ENCODE assay signal across 11 mouse cellular contexts in the genomic region with DNA sequence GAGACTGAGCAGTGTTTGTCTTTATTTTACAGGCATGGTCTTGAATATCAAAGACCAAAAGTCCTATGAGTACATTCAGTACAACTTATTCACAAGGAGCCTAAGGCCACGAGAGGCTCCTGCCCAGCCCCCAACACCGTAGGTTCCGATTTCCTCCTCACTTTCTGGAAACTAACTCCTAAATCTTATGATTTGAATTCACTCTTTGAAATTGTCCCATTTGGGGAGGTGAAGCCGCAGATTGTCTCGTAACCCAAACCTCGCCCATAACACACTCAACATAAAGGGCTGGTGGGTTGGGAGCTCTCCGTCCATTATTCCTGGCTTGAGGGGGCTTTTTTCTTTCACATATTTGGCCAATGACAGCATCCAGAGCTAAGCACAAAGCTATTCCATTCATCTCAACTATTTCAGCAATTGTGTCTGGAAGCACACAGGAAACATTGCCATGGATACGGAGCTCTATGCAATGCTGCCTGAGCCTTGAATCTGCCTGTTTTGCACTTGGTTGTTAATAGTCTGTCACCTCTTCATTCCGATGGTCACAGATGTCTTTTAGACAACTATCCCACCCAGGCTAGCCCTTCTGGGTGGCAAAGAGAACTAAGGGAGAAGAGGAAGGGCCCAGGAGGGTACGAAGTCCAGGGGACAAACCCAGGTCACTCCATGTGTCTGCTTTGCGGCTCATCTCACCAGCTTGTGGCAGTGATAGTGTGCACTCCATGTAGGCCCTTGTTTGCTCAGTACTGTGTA.
DNase-seq lines count a peak whose midpoint lies in the region; ATAC-seq lines count a peak whose summit lies in the region.
"Had no signal": no experiment of that assay in that cellular context is flagged by ENCODE, and none has a peak within 500 bp of the region (broad histone marks: within the 10 kb centered on the region; RNA-seq: fewer than 3 reads in every experiment).

No protein-coding gene starts in this region.

- H3K36me3 ChIP-seq in kidney, embryonic 15.5 days, result no peaks in the 10 kb centered on the region
- no peaks in the 10 kb centered on the region for H3K36me3 ChIP-seq in hindbrain, embryonic 12.5 days
- H3K36me3 ChIP-seq in midbrain, embryonic 16.5 days (ENCODE audit: control insufficient read depth, insufficient read depth, low read length), result no peaks in the 10 kb centered on the region
- H3K36me3 ChIP-seq: liver, embryonic 15.5 days had no signal

- H3K4me1 ChIP-seq in kidney, embryonic 15.5 days, result peaks cover 55% of the 10 kb centered on the region
- peaks cover 60% of the 10 kb centered on the region for H3K4me1 ChIP-seq in hindbrain, embryonic 12.5 days
- H3K4me1 ChIP-seq in midbrain, embryonic 16.5 days (ENCODE audit: control insufficient read depth, insufficient read depth, low read length), result peaks cover 37% of the 10 kb centered on the region

- no peak for DNase-seq in kidney, adult 18-20 months
- peak; percentile 91 for DNase-seq in embryo, embryonic 10 days (ENCODE audit: low spot score)
- no peak for DNase-seq in layer of hippocampus, adult 8-10 months (ENCODE audit: low spot score in 2 of 2)
- no peak for DNase-seq in thymus, postnatal 0 days (ENCODE audit: low spot score)
- DNase-seq: cerebellum, adult 11-12 months; right cerebral cortex, postnatal 25 days had no signal

- H3K9ac ChIP-seq in kidney, embryonic 15.5 days, result no peak overlapping the region
- no peak overlapping the region for H3K9ac ChIP-seq in hindbrain, embryonic 12.5 days
- H3K9ac ChIP-seq in midbrain, embryonic 16.5 days (ENCODE audit: low read depth, low read length), result no peak overlapping the region
- H3K9ac ChIP-seq: liver, embryonic 15.5 days had no signal

- H3K27me3 ChIP-seq in kidney, embryonic 15.5 days, result peaks cover 28% of the 10 kb centered on the region
- peaks cover 10% of the 10 kb centered on the region; the same call in 1 of the 2 replicates for H3K27me3 ChIP-seq in hindbrain, embryonic 12.5 days
- H3K27me3 ChIP-seq in midbrain, embryonic 16.5 days (ENCODE audit: control insufficient read depth, insufficient read depth, low read depth, low read length), result no peaks in the 10 kb centered on the region

- 54% methylated on average over 11 of the region's 11 CpGs for WGBS in kidney, embryonic 15.5 days
- 19% methylated on average over 11 of the region's 11 CpGs for WGBS in hindbrain, embryonic 12.5 days
- WGBS in midbrain, embryonic 16.5 days, result 11% methylated on average over 11 of the region's 11 CpGs

- no peak overlapping the region for H3K4me3 ChIP-seq in kidney, embryonic 15.5 days (replicated peaks)
- H3K4me3 ChIP-seq in hindbrain, embryonic 12.5 days, result no peak overlapping the region
- H3K4me3 ChIP-seq in midbrain, embryonic 16.5 days (ENCODE audit: low read depth, low read length), result no peak overlapping the region
- H3K4me3 ChIP-seq: liver, embryonic 15.5 days had no signal

- ATAC-seq in kidney, embryonic 15.5 days (replicated peaks; ENCODE audit: low FRiP score), result no peak
- peak; percentile 46 for ATAC-seq in hindbrain, embryonic 12.5 days (ENCODE audit: low FRiP score)
- peak; percentile 12; the same call in 1 of the 2 replicates for ATAC-seq in midbrain, embryonic 16.5 days
- ATAC-seq in inflammation-experienced regulatory T-cells, adult 6 months, result no peak

- H3K27ac ChIP-seq in kidney, embryonic 15.5 days, result peak overlapping the region; percentile 95
- H3K27ac ChIP-seq in hindbrain, embryonic 12.5 days, result peak overlapping the region; percentile 65
- H3K27ac ChIP-seq in midbrain, embryonic 16.5 days (ENCODE audit: low read length), result peak overlapping the region; percentile 76
- H3K27ac ChIP-seq: liver, embryonic 15.5 days had no signal

- H3K9me3 ChIP-seq in kidney, embryonic 15.5 days (replicated peaks), result no peaks in the 10 kb centered on the region
- H3K9me3 ChIP-seq in hindbrain, embryonic 12.5 days (replicated peaks), result no peaks in the 10 kb centered on the region
- H3K9me3 ChIP-seq in midbrain, embryonic 16.5 days (replicated peaks; ENCODE audit: control insufficient read depth, low read length, poor library complexity, severe bottlenecking), result no peaks in the 10 kb centered on the region
- H3K9me3 ChIP-seq: liver, embryonic 15.5 days had no signal

- no peak overlapping the region for H3K4me2 ChIP-seq in kidney, embryonic 15.5 days
- no peak overlapping the region for H3K4me2 ChIP-seq in hindbrain, embryonic 12.5 days (replicated peaks)
- H3K4me2 ChIP-seq in midbrain, embryonic 16.5 days (ENCODE audit: low read length), result no peak overlapping the region
- H3K4me2 ChIP-seq: liver, embryonic 15.5 days had no signal

Comparison
In these comparisons a context has a peak if more than half of its experiments do, and no peak if none do; other contexts are left out.
1. ATAC-seq: peak in hindbrain, embryonic 12.5 days (single experiment) and midbrain, embryonic 16.5 days (single experiment); none in kidney, embryonic 15.5 days (single experiment) and inflammation-experienced regulatory T-cells, adult 6 months (single experiment).
2. Peak in every context shown above with its lines, with median percentiles within 50 percentile points of each other: H3K27ac ChIP-seq.